Mouse (Mus musculus) MEL (cell line): Measurements from ENCODE around the gene Gm527. TPM values are rescaled to one million over a fixed set of nuclear protein-coding genes. Genes with fewer than 3 reads are reported as not detected.

Source experiments
- DNase-seq: peaks from one replicate; pipeline ENCODE4 v3.0.0; 2011; ENCODE audit warnings: low read depth, low spot score
- H3K27ac ChIP-seq: 2 replicates; pipeline ENCODE4 v1.5.1; 2012; ENCODE audit warnings: low read depth, mild to moderate bottlenecking, control low read depth, low read length, moderate library complexity; ENCODE audit not compliant: control insufficient read depth
- H3K27me3 ChIP-seq, 2 experiments: fragments of 150-350 bp in 1 of 2; sonication (generic) in 1 of 2; 2 replicates each; pipeline ENCODE4 v1.6.1; 2012; ENCODE audit warnings: low read length in 2 of 2, mild to moderate bottlenecking in 2 of 2, improper control_type of control experiment in 1 of 2, moderate library complexity in 1 of 2; ENCODE audit not compliant: insufficient read depth in 2 of 2, control insufficient read depth in 1 of 2
- H3K36me3 ChIP-seq, 2 experiments: 2 replicates each; pipeline ENCODE4 v1.6.1; 2012 to 2014; ENCODE audit warnings: low read length in 2 of 2, improper control_type of control experiment in 1 of 2, inconsistent platforms in 1 of 2, mild to moderate bottlenecking in 1 of 2; ENCODE audit not compliant: insufficient read depth in 2 of 2, control insufficient read depth in 1 of 2
- H3K4me1 ChIP-seq, 2 experiments: fragments of 150-350 bp in 1 of 2; sonication (generic) in 1 of 2; 2 replicates each; pipeline ENCODE4 v1.6.1; 2012; ENCODE audit warnings: low read length in 2 of 2, improper control_type of control experiment in 1 of 2, mild to moderate bottlenecking in 1 of 2; ENCODE audit not compliant: insufficient read depth in 2 of 2, control insufficient read depth in 1 of 2
- H3K4me3 ChIP-seq, 2 experiments: fragments of 150-350 bp in 1 of 2; sonication (generic) in 1 of 2; 2 replicates each; pipeline ENCODE4 v1.5.1; 2012; ENCODE audit warnings: low read depth in 2 of 2, low read length in 2 of 2, mild to moderate bottlenecking in 2 of 2, moderate library complexity in 2 of 2, control low read depth in 1 of 2, improper control_type of control experiment in 1 of 2; ENCODE audit not compliant: control insufficient read depth in 1 of 2, insufficient read depth in 1 of 2
- H3K79me2 ChIP-seq: 2 replicates; pipeline ENCODE4 v1.6.1; 2012; ENCODE audit warnings: mild to moderate bottlenecking, low read length, moderate library complexity; ENCODE audit not compliant: control insufficient read depth, poor library complexity, insufficient read depth
- H3K9ac ChIP-seq: 2 replicates; pipeline ENCODE4 v1.6.1; 2012; ENCODE audit warnings: low read depth, mild to moderate bottlenecking, control low read depth, low read length, moderate library complexity; ENCODE audit not compliant: control insufficient read depth, poor library complexity, severe bottlenecking
- H3K9me3 ChIP-seq: fragments of 150-350 bp; sonication (generic); replicated peaks from 2 replicates; pipeline ENCODE4 v1.6.1; 2012; ENCODE audit warnings: mild to moderate bottlenecking, low read length, improper control_type of control experiment, moderate library complexity; ENCODE audit not compliant: insufficient read depth
- MXI1 ChIP-seq: IDR thresholded peaks from 2 replicates; pipeline ENCODE4 v1.6.1; 2011; ENCODE audit warnings: mild to moderate bottlenecking, low read depth, low read length, improper control_type of control experiment
- SIN3A ChIP-seq: IDR thresholded peaks from 2 replicates; pipeline ENCODE4 v1.6.1; 2012; ENCODE audit warnings: low read length, improper control_type of control experiment, inconsistent platforms
- TCF12 ChIP-seq: IDR thresholded peaks from 2 replicates; pipeline ENCODE4 v1.6.1; 2014; ENCODE audit warnings: low read depth, mild to moderate bottlenecking, inconsistent platforms, low read length, improper control_type of control experiment, moderate library complexity
- polyA plus RNA-seq, 2 experiments: library from polyadenylated mRNA; stranded (reverse) in 1 of 2; unstranded in 1 of 2; fragments of >175 nt in 1 of 2; fragments of >200 nt in 1 of 2; gene quantifications; 2 replicates each; pipeline versions ENCODE4 v1.2.1 to v1.2.4; 2012; ENCODE audit warnings: low replicate concordance in 2 of 2, low read depth in 1 of 2; ENCODE audit not compliant: insufficient read length in 2 of 2, insufficient read depth in 1 of 2, missing spikeins in 1 of 2
- total RNA-seq: library from RNA; depleted of rRNA; stranded (reverse); fragments of 300-350 nt; gene quantifications from 2 replicates; pipeline ENCODE4 v1.2.3, GENCODE M21; 2012; rRNA removed

Gm527 gene
- total and polyA plus RNA-seq, 3 experiments: 1.7 to 2.6 TPM; not detected in 1

- peak; percentile 50 for DNase-seq
- 0 out of 2 replicates have a peak, but pooled peaks have one; percentile 35 for TF ChIP-seq MXI1
- no peak for TF ChIP-seq TCF12
- TF ChIP-seq SIN3A: peak; percentile 46
- Histone ChIP-seq H3K4me3 (peak overlapping the region; percentile 1 to 53; a peak in 3 of 4 replicates), H3K9ac (peak overlapping the region; percentile 39), H3K9me3 (no peaks in the 10 kb centered on the region), H3K79me2 (peaks cover 64% of the 10 kb centered on the region), H3K27ac (no peak overlapping the region), H3K36me3 (peaks cover 6 to 57% of the 10 kb centered on the region in 2 experiments), H3K4me1 (peaks cover 17 to 26% of the 10 kb centered on the region in 2 experiments; a peak in 3 of 4 replicates), H3K27me3 (no peaks in the 10 kb centered on the region)
Measured at GRCm38 (mm10) chr12:64972063-64972462, 54.4 kb downstream of the Gm527 start.

Other genes with a start within 250 kb of the Gm527 start
- 3.7 and 4.8 TPM in 2 replicates for gene Klhl28, start 47.6 kb downstream of the Gm527 start, total RNA-seq
- 100 to 1,000 TPM in 1 of 2 experiments, 1 to 10 TPM in 1; 3.3 to 169 TPM for gene Klhl28, start 47.6 kb downstream of the Gm527 start, polyA plus RNA-seq
- gene Togaram1, start 47.9 kb downstream of the Gm527 start, total RNA-seq: 15.2 and 15.9 TPM in 2 replicates
- 10 to 100 TPM; 14.8 to 22.7 TPM for gene Togaram1, start 47.9 kb downstream of the Gm527 start, polyA plus RNA-seq
- gene Prpf39, start 118.4 kb downstream of the Gm527 start, total RNA-seq: 13.5 and 14.3 TPM in 2 replicates
- 10 to 100 TPM in 1 of 2 experiments, not detected in 1; 19.5 TPM for gene Prpf39, start 118.4 kb downstream of the Gm527 start, polyA plus RNA-seq
- 167 and 185 TPM in 2 replicates for gene Fkbp3, start 156.1 kb downstream of the Gm527 start, total RNA-seq
- gene Fkbp3, start 156.1 kb downstream of the Gm527 start, polyA plus RNA-seq: 100 to 1,000 TPM in 1 of 2 experiments, not detected in 1; 173 TPM
- 11.7 and 15.6 TPM in 2 replicates for gene Fancm, start 157.7 kb downstream of the Gm527 start, total RNA-seq
- gene Fancm, start 157.7 kb downstream of the Gm527 start, polyA plus RNA-seq: 10 to 100 TPM; 12.8 to 25.3 TPM